Mouse (Mus musculus) kidney, adult 11 months (tissue): ENCODE results near the gene Dgki.

Experiments used
- DNase-seq: peaks from one replicate; pipeline ENCODE4 v3.0.0; 2022

The Dgki gene

DNA sequence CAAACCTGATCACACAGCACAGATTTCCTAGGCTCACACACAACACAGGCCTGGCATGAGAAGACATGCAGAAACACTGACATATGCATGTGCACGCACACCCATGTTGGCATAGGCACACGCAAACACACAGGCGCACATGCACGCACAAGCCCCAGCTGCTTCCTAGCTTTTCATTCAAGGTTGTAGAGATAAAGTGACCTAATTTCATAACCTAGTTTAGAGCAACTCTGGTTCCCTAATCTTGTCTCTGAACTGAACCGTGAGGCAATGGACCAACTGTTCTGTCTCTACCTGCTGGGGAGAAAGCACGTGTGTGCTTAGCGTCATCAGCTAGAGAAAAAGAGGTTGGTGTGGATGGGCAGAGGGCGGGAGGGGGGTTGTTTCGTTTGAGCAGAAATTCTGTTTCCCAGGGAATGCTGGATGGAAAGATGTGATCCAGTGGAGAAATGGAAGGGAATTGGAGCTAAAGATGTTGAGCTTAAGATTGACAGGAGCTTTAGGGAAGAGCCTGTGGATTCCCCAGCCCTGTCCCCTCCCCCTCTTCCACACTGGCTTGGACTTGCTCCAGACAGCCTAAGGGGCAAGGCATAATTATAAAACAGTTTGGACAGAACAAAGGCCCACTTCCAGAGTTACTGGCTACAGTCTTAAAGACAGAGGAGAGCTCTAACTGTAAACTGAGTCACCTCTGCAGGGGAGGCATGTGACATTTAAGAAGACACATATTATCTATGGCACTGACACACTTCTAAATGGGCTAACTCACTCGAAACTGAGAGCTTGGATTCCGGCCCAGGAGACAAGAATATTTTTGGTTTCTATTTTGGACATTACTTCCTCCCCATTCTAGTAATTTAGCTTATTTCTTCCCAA lies 156.8 kb downstream of the Dgki start:
- no peak for DNase-seq

DNA sequence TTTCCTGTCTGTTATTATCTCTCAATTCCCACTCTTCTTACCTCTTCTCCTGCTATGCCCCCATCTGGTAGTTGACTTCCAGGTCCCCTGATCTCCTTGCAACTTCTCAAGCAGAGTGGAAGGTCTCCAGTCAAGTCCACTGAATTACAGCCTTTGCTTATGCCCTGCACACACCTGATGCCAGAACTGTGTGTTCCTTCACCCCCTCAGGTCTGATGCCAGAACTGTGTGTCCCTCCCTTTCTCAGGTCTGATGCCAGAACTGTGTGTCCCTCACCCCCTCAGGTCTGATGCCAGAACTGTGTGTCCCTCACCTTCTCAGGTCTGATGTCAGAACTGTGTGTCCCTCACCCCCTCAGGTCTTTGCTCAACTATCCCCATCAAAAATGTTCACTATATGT lies 161.2 kb downstream of the Dgki start:
- DNase-seq = no peak

DNA sequence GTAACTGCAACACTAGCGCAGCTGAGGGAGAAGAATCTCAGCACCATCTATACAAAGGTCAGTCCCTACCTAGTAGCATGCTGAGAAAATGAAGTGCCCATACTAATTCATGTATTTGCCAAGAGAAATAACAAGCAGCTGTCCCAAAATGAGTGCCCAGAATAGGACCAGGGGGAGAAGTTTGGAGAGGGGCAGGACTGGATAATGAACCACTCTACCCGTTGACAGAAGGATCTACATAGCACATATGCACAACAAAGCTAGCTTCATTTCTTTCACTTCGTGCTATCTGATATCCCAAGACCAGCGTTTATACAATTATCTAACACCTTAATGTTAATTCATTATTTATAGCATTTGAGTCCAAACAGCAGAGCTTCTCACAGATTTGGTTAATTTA lies 168.7 kb downstream of the Dgki start:
- no peak for DNase-seq

DNA sequence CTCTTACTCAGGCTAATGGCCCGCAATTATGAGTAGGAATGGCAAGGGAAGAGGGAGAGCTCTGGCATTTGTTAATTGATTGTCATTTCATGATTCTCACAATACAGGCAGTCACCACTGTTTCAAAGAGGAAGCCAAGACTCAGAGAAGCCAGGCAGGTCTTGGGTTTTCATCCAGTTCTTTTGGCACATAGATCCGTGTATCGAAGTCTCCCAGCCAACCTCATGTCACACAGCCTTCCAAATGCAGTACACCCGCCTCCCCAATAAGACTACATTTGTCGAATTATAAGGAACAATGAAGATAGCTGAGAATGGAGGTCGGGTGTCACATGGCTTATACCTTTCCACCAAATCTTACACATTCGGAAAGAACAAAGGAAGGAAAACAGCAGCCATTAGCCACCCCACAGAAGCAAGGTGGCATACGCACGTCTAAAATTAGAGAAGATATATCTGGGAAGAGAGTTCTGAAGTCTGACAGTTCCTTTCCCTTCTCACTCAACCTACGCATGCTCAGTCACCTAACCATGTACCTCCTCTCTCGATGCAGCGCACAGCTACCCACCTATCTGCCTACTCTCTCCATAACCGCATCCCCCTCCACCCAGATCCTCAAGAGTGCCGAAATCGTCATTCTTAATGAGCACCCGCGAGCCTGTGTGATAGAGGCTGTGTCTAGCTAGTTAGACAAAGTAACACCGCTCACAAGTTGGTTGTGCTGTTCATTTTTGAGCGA lies 179.4 kb downstream of the Dgki start:
- no peak for DNase-seq

DNA sequence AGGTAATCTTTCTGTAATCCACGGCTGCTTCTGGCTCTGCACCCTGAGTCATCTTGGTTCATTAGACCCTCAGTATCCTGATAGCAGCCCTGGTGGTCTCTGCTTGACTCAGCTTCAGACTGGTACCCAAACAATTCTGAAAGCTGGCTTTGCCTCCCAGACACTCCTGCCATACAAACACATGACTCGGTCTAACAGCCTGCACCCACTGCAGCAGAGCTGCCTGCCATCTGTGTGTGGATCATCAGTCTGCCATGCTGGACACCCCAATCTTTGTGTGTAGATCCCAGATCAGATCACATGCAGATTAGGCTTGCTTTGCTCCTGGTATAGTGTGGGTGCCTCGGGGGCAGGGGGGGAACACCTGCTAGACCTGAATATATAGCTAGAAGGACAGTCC lies 180.8 kb downstream of the Dgki start:
- no peak for DNase-seq

DNA sequence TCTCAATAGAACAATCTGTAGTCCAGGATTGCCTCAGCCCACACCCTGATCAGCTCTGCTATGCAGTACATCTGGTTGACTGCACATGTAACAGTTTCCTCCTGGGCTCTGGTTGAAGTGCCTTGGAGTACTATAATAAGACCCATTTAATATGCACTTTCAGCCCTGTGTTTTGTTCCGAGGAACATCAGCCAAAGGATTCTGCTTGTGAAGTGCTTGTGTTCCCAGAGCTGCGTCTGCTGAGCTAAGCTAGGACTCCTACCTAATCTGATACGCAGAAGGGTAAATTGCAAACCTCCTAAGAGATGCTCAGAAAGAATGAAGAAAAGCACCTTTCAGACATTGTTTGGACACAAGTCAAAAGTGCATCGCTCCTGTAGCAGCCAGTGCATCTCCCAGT lies 186.9 kb downstream of the Dgki start:
- no peak for DNase-seq

DNA sequence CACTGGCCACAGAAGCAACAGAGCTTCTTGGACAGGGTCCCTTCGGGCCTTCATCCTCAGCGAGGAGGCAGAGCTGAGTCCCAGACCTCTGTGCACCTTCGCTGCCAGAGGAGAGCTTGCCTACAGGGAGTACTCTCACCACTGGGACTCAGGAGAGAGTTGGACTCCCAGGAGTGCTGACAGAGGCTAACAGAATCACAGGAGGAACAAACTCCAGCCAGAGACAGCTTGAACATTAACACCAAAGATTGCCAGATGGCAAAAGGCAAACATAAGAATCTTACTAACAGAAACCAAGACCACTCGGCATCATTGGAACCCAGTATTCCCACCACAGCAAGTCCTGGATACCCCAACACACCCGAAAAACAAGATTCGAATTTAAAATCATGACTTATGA lies 193.7 kb downstream of the Dgki start:
- peak; percentile 22 for DNase-seq

DNA sequence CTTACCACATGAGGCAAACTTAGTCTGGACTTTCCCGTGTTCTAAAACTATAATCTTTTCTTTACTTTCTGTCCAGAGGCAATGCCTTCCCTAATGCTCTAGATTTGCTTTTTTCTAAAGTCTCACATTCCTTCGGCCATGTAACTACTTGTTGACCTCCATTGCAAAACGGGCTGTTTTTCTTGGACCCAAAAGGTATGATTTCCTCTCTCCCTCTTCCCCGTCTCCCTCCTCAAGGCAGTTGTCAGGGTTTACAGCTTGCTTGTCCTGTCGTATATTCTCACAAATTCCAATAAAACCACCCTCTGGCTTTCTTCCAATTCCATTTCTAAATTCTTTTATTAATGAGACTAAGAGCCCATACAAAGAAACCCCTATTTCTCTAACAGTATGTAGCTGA lies 199.6 kb downstream of the Dgki start:
- no peak for DNase-seq

DNA sequence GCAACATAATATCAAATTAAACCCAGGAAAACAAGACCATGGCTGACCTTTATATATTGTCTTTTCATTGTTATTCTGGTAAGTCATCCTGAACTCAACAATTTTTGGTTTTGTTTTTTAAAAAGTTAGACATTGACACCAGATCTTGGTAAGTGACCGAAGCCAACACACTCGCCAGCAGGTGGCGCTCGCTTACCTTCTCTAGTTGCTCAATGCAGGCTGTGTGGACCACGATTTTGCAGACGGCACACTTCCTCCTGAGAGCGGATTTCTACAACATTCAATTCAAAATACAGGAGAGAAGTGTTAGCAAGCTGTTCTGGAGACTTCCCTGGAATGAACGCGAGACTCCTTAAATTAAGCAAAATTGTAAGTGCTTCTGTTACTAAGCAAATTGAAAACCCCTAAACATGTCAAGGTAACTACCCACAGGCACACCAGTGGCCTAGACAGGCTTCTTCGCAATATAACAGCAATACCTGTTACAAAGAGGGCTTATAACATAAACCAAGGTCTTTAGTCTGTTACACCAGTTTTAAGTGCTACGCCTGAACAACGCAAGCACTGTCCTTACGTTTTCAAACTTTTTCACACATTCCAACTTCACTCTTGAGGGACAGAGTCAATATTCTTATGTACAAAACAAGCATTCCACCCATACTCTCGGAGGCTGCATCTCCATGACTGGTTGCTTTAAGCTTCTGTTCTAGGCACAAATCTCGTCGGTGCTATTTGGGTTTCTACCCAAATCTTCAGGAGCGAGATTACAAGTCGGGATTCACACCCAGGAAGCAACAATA lies 202.4 kb downstream of the Dgki start:
- peak; percentile 65 for DNase-seq

DNA sequence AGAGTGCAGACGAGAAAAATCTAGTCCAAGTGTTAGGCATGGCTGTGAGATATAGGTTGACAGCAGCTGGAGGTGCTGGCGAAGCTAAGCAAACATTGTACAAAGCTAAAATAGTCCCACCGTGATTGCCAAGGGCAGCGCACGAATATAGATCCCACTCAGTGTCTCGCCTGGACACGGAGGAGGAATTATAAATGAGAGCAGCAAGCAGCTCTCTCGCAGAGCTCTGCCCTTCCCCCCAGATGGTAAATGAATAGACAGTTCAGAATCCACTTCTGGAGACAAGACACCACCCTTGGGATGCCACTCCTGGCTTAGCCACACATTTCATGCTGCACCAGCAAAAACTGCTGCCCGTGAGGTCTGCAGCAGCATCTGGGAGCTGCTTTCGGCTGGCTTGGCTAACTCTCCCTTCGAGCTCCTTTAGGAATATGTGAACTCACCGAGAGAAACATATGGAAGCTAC lies 203.1 kb downstream of the Dgki start:
- DNase-seq = peak; percentile 60

DNA sequence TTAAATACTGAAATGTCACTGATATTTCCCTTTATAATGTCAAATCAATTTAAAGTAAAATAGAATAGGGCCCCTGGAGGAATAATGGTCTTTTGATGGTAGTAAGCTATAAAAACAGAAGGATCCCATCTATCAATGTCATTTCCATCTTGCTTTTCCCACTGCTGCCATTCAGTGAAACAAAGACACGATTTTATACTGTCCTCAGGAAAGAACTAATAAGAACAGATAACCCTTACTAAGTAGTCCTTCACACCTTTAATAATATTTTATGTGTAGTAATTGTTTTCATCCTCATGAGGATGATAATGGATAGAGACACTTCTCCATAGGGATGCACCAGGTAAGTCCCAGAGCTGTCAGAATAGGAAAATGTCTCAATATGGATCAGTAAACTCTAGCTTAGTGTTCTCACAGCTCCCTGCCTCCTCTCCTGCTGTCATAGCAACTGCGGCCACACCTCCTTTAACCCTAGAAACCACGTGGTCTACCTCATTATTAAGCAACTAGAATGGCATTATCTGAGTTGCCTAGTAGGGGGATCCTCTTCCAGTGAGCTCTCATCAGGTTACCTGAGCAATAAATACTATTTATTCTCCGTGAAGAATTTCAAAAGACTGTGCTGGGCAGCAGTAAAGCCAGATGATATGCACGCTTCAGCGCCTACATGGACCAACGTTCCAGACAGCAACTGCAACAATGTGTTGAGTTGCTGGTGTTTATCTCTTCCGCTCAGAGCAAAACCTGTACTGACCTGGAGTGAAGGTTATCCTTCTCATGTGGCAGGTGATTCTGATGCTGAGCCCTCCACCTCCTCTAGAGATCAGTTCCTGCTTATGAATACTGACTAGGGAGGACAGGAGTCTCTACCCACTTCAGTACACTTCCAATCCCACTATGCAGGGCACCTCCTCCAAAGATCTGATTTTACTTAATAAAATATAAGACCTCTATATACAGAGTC lies 210.6 kb downstream of the Dgki start:
- no peak for DNase-seq

DNA sequence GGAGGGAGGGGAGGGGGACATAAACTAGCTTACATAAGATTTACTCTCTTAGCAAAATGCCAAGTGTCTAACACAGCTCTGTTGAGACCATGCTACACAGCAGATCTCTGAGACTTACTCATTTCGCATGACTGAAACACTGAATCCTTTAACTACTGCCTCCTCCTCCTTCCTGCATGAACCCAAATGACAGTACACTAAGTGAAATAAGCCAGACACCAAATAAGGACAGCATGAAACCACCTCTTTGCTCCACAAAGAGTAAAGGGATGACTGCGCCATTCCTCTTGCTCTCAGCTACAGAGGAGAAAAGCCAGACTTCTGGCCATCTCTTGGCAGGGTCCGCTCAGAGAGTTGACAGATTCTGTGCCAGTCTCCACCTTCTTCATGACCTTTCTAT lies 217.0 kb downstream of the Dgki start:
- no peak for DNase-seq

DNA sequence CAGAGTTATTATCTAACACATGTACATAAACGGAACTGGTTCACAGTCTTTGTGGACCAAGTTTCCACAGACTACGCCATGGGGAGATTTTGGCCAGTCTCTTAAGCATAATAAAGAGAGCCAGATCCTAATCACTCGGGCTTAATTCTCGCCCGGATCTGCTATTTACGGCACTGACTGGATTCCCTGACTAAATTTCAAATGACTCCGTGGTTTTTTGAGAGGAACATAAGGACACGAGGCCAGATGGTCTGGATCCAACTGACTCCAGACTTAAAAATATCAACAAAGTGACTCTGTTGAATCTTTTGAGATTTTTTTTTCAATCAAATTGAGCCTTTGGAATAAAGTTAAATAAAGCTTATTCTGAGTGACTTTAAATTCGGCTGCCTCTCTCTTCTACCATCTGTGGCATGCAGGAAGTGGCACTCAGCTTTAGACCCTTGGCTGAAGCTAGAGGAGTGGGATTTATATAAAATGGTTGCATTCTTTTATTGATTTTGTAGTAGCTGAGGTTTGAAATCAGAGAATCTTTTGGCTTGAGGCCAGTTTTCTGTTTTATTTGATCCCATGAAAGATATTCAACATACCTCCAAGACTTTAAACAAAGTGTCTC lies 227.5 kb downstream of the Dgki start:
- no peak for DNase-seq

DNA sequence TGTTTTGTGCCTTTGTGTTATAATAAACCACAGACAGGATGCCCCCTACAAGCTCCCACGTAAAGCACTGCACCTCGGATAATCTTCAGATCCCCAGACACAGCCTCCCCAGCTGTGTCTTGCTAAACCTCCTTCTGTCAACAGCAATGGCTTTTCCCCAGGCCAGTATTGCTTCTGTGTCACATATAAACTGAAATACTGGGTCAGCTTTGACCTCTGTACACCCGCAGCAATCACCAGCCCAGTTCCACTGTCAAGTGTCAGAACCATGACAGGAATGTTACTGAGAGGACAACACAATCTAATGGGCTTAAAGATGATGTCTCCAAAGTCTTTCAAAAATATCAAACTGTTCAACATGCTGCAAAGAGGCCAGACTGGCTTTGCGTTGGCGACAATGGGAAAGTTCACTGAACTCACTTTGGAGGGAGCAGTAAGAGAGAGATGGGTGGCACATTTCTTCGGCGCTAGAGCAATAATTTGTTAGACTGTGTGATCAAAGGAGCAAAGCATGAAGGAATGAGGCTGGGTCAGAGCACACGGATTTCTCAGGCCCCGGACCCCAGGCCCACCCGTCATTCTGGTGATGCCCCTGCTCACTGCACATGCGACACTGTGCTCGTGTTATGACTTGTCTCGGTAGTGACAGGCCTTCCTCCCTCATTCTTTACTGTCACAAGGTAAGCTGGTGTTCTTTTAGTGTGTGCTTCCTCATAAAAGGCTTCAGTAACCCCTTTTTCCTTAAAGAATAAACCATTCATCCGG lies 230.0 kb downstream of the Dgki start:
- DNase-seq = no peak

DNA sequence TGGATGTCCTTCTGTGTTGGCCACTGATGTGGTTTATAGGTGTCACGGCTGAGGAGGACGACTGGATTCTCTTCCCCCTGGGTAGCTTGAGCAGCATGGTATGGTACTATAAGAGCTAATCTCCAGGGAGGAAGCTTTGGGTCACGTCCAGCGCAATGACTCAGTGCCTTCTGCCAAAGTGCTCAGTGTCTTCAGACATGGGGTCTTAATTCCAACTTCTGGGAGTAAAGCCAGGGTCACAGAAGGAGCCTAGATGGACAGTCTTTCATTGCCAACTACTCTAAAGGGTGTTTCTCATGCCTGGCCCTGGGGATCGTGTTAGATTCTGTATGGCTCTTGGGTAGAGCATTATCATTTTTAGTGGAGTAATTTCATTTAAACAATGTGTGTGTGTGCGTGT lies 231.2 kb downstream of the Dgki start:
- no peak for DNase-seq

DNA sequence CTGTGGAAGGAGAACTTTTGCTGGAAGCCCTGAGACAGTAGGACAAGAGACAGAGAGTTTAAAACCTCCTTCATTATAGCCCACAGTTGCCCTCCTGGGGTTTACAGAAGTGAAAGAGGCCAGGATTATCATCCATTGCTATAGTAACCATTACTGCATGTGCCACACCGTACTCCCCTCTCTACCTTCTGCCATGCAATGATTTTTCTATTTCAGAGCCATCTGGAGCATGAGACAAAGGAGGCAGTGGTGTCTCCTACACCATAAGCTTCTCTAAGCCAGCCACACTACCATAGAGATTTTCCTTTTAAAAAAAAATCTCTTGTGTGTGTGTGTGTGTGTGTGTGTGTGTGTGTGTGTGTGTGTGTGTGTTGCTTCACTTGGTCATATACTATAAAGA lies 232.6 kb downstream of the Dgki start:
- DNase-seq = no peak

DNA sequence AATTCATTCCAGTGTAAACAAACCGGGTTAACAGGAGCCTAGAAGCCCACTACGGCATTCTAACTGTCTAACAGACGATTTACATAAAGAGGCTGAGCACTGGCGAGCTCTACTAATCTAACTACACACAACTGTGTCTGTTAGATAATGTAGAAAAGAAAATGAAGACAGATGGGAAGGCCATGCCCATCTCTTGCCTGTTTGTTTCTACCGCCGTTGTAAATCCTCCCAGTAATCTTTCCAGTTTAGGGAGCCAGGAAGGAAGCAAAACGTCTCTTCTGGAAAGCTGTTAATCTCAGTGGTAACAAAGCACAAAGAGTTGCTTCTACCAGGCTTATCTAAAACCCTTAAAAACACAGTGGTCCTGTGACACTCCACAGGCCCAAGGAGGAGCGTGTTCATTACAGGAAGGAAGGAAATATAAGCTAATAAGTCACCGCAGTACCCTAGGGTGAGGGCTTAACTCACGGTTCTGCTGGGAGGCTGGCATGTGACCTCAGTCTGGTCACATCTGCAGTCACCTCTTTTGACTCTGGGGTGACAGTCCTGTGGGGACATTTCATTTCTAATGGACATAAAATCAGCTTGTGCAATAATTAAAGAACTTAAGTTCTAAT lies 235.7 kb downstream of the Dgki start:
- DNase-seq = no peak

DNA sequence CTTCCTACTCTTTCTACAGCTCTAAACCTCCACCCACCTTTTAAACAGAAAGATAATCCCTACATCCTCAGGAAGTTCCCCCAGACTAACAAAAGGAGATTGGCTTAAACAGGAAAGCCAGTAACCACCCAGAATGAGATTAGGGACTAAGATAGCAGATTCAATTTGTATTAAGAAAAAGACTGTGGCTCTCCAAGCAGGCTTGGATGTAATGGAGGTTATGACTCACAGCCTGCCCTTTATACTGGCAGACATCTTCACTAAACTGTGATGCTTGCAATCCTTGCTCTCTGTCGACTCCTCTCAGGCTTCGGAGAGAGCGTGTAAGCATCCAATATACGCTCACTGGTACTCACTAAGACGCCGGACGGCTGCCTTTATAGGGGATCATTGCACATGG lies 236.7 kb downstream of the Dgki start:
- DNase-seq = no peak

DNA sequence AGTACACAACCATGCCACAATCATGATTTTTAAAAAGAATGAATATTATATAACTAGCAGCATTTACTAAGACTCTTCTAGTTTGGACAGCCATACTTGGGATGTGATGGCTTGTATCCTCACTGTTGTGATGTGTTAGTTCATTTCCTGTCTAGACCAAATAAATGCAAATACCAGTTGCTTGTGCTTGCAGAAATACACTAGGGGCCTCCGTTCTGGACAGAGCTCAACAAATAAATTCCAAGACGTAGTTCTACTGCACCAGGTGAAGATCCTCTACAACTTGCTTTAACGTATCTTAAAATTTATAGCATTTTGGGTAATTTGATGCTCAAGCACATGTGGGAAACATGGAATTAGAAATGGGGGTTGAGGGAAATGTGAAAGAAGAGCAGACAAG lies 239.9 kb downstream of the Dgki start:
- DNase-seq = no peak

DNA sequence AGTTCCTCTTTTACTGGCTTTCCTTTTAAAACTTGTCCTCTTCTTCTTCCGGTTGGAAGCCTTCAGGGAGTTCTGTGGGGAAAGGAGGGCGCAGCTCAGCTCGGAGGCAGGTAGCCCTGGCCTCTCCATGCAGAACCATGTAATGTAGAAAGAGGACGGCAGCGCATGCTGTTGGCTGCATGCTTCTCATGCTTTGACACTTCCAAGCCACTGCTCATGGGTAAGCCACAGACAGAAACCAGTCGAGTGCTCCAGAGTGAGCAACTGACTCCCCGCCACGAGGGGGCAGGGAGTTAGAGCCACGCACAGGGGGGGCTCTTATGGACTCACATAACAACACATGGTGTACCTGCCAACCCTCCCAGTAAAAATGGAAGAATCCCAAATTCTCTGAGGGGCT lies 242.0 kb downstream of the Dgki start:
- DNase-seq = no peak

DNA sequence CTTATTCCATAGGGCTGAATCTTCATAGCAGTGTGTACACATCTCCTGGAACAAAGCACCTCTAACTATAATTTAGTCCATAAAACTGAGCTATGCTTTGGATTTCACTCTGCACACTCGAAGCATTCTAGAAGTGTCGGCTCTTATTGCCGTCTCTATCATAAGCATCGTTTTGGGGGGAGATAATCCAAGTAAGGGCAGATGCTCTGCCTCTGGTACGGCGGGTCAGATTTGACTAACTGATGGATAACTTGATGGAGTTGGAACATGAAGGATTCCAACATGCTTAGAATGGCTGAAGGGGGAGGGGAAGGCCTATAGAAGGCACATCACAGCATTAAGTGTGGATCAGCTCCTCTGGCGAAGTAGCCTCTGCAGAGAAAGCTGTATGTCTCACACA lies 242.4 kb downstream of the Dgki start:
- DNase-seq = no peak
